Mouse (Mus musculus) embryo, embryonic 11.5 days (tissue): ENCODE measurements around the gene Epc2.
"Not testable (repeated sequence)": the region's sequence is repeated elsewhere in the genome, so short reads cannot be mapped to it uniquely, and the experiment has no call there.

ENCODE experiments used
- DNase-seq: peaks from one replicate; pipeline ENCODE4 v3.0.0-alpha.2; 2012; ENCODE audit warnings: low read depth, low spot score

Gene Epc2

GRCm38 (mm10) chr2:49471641-49472355, 20.5 kb downstream of the Epc2 start:
- no peak for DNase-seq

- DNase-seq: no peak
Observed at GRCm38 (mm10) chr2:49472443-49472842, 21.2 kb downstream of the Epc2 start.

- DNase-seq: no peak
Observed at GRCm38 (mm10) chr2:49482146-49482545, 30.9 kb downstream of the Epc2 start.

- no peak for DNase-seq
Observed at GRCm38 (mm10) chr2:49483382-49483781, 32.1 kb downstream of the Epc2 start.

- DNase-seq: no peak
Observed at GRCm38 (mm10) chr2:49501435-49501834, 50.1 kb downstream of the Epc2 start.

GRCm38 (mm10) chr2:49503596-49503995, 52.3 kb downstream of the Epc2 start:
- peak; percentile 38 for DNase-seq

- not testable (repeated sequence) for DNase-seq
Observed at GRCm38 (mm10) chr2:49505151-49505550, 53.9 kb downstream of the Epc2 start.

- no peak for DNase-seq
Observed at GRCm38 (mm10) chr2:49510832-49511231, 59.5 kb downstream of the Epc2 start.

- no peak for DNase-seq
Observed at GRCm38 (mm10) chr2:49516011-49516410, 64.7 kb downstream of the Epc2 start.

- no peak for DNase-seq
Observed at GRCm38 (mm10) chr2:49520409-49520808, 69.1 kb downstream of the Epc2 start.

GRCm38 (mm10) chr2:49520989-49521388, 69.7 kb downstream of the Epc2 start:
- no peak for DNase-seq

- DNase-seq: no peak
Observed at GRCm38 (mm10) chr2:49521564-49521963, 70.3 kb downstream of the Epc2 start.

- no peak for DNase-seq
Observed at GRCm38 (mm10) chr2:49522578-49522977, 71.3 kb downstream of the Epc2 start.

- no peak for DNase-seq
Observed at GRCm38 (mm10) chr2:49537147-49537546, 85.9 kb downstream of the Epc2 start.

GRCm38 (mm10) chr2:49538056-49538455, 86.8 kb downstream of the Epc2 start:
- no peak for DNase-seq

- DNase-seq: no peak
Observed at GRCm38 (mm10) chr2:49539745-49540144, 88.5 kb downstream of the Epc2 start.

GRCm38 (mm10) chr2:49547813-49548212, 96.5 kb downstream of the Epc2 start:
- DNase-seq: no peak

GRCm38 (mm10) chr2:49548492-49548891, 97.2 kb downstream of the Epc2 start:
- DNase-seq: no peak

GRCm38 (mm10) chr2:49553096-49553495, 101.8 kb downstream of the Epc2 start:
- DNase-seq: no peak

- DNase-seq: no peak
Observed at GRCm38 (mm10) chr2:49557339-49557738, 106.1 kb downstream of the Epc2 start.

GRCm38 (mm10) chr2:49558361-49558760, 107.1 kb downstream of the Epc2 start:
- no peak for DNase-seq

GRCm38 (mm10) chr2:49562688-49563350, 111.5 kb downstream of the Epc2 start:
- DNase-seq: no peak
